In the genomic region with DNA sequence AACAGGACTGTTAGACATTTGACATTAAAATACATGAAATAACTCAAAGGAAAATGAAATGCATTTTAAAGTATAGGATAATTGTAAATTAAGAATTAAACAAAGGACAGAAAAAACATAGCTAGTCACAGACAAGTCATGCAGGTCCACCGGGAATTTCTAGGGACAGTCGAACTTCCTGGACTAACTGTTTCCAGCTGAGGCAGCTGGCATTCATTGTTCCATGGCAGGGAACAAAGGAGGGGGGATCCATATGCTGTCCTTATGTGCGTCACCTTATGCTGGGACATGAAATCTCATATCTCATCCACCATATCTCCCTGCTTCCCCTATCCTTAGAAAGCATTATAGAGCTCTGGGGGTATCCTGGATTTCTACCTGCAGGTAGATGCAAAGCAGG, we compare ENCODE assay signal across 31 mouse cellular contexts. TPM values are rescaled to one million over a fixed set of nuclear protein-coding genes. Genes with fewer than 3 reads are reported as not detected.
A peak's percentile ranks its signal among the peaks of the same experiment; 100 is the strongest.
DNase-seq lines count a peak whose midpoint lies in the region; ATAC-seq and TF ChIP-seq lines count a peak whose summit lies in the region.
"Had no signal": no experiment of that assay in that cellular context is flagged by ENCODE, and none has a peak within 500 bp of the region (broad histone marks: within the 10 kb centered on the region; RNA-seq: fewer than 3 reads in every experiment).

No protein-coding gene starts in this region.

- TF ChIP-seq CTCF in hindbrain, postnatal 0 days (IDR thresholded peaks at IDR 0.05; ENCODE audit: low read depth), result no peak

- 44% methylated on average over 3 of the region's 3 CpGs for WGBS in hindbrain, postnatal 0 days
- WGBS in hindbrain, embryonic 16.5 days, result 29% methylated on average over 3 of the region's 3 CpGs
- WGBS in embryonic facial prominence, embryonic 11.5 days, result 16% methylated on average over 3 of the region's 3 CpGs
- WGBS in limb, embryonic 14.5 days, result 20% methylated on average over 3 of the region's 3 CpGs

- no peak for ATAC-seq in hindbrain, postnatal 0 days
- ATAC-seq in hindbrain, embryonic 16.5 days, result no peak
- no peak for ATAC-seq in embryonic facial prominence, embryonic 11.5 days (replicated peaks; ENCODE audit: insufficient number of reproducible peaks, low FRiP score, low TSS enrichment, low read depth)
- ATAC-seq in limb, embryonic 14.5 days (ENCODE audit: low FRiP score, low read depth), result no peak
- ATAC-seq: CD4-positive, CD25-positive, alpha-beta regulatory T cell, adult 4 months; forebrain, embryonic 16.5 days; inflammation-experienced regulatory T-cells, adult 6 months; liver, embryonic 12.5 days had no signal

- no peaks in the 10 kb centered on the region for H3K36me3 ChIP-seq in hindbrain, postnatal 0 days (ENCODE audit: insufficient read depth, low read length)
- no peaks in the 10 kb centered on the region for H3K36me3 ChIP-seq in hindbrain, embryonic 16.5 days (ENCODE audit: control insufficient read depth, insufficient read depth, low read length)
- no peaks in the 10 kb centered on the region for H3K36me3 ChIP-seq in embryonic facial prominence, embryonic 11.5 days (replicated peaks; ENCODE audit: control insufficient read depth, insufficient read depth, low read depth, low read length)
- H3K36me3 ChIP-seq in limb, embryonic 14.5 days (ENCODE audit: control insufficient read depth, insufficient read depth, low read length), result no peaks in the 10 kb centered on the region
- H3K36me3 ChIP-seq: liver, embryonic 12.5 days; stomach, embryonic 15.5 days had no signal

- H3K9me3 ChIP-seq in hindbrain, postnatal 0 days (ENCODE audit: low read length), result no peaks in the 10 kb centered on the region
- H3K9me3 ChIP-seq in hindbrain, embryonic 16.5 days (ENCODE audit: control insufficient read depth, low read length), result no peaks in the 10 kb centered on the region
- H3K9me3 ChIP-seq in embryonic facial prominence, embryonic 11.5 days (replicated peaks; ENCODE audit: control insufficient read depth, low read length), result no peaks in the 10 kb centered on the region
- H3K9me3 ChIP-seq in limb, embryonic 14.5 days (ENCODE audit: control insufficient read depth, low read length), result no peaks in the 10 kb centered on the region
- H3K9me3 ChIP-seq: liver, embryonic 12.5 days; stomach, embryonic 15.5 days had no signal

- no peaks in the 10 kb centered on the region for H3K4me1 ChIP-seq in hindbrain, postnatal 0 days (ENCODE audit: insufficient read depth, low read length)
- no peaks in the 10 kb centered on the region for H3K4me1 ChIP-seq in hindbrain, embryonic 16.5 days (ENCODE audit: control insufficient read depth, insufficient read depth, low read depth, low read length)
- no peaks in the 10 kb centered on the region for H3K4me1 ChIP-seq in embryonic facial prominence, embryonic 11.5 days (ENCODE audit: control insufficient read depth, insufficient read depth, low read length)
- peaks cover 5% of the 10 kb centered on the region; the same call in 1 of the 2 replicates for H3K4me1 ChIP-seq in limb, embryonic 14.5 days (ENCODE audit: control insufficient read depth, insufficient read depth, low read length)
- H3K4me1 ChIP-seq: liver, embryonic 12.5 days; stomach, embryonic 15.5 days had no signal

- no peak overlapping the region for H3K4me2 ChIP-seq in hindbrain, postnatal 0 days (ENCODE audit: low read depth, low read length)
- no peak overlapping the region for H3K4me2 ChIP-seq in hindbrain, embryonic 16.5 days (ENCODE audit: low read length)
- H3K4me2 ChIP-seq in embryonic facial prominence, embryonic 11.5 days (ENCODE audit: low read depth, low read length), result no peak overlapping the region
- no peak overlapping the region for H3K4me2 ChIP-seq in limb, embryonic 14.5 days (replicated peaks; ENCODE audit: low read depth, low read length, severe bottlenecking)
- H3K4me2 ChIP-seq: liver, embryonic 12.5 days; stomach, embryonic 15.5 days had no signal

- no peak overlapping the region for H3K4me3 ChIP-seq in hindbrain, postnatal 0 days (ENCODE audit: low read length)
- H3K4me3 ChIP-seq in hindbrain, embryonic 16.5 days (ENCODE audit: low read length), result no peak overlapping the region
- no peak overlapping the region for H3K4me3 ChIP-seq in embryonic facial prominence, embryonic 11.5 days (ENCODE audit: low read depth, low read length)
- H3K4me3 ChIP-seq in limb, embryonic 14.5 days (replicated peaks; ENCODE audit: low read length), result no peak overlapping the region
- H3K4me3 ChIP-seq: heart, adult 2 months; left cerebral cortex, adult 2 months; liver, embryonic 12.5 days; stomach, embryonic 15.5 days had no signal

- TF ChIP-seq POLR2A in limb, embryonic 14.5 days (IDR thresholded peaks at IDR 0.05; ENCODE audit: borderline replicate concordance, extremely low read depth, insufficient read depth, insufficient read length), result no peak

- peak; percentile 17 for DNase-seq in hindbrain, postnatal 0 days (ENCODE audit: low spot score)
- DNase-seq in embryo, embryonic 10 days (ENCODE audit: low spot score), result peak; percentile 71
- DNase-seq in embryonic facial prominence, embryonic 11.5 days (ENCODE audit: low spot score), result peak; percentile 71
- DNase-seq in limb, embryonic 14.5 days (ENCODE audit: low spot score), result peak; percentile 52
- DNase-seq in right cerebral cortex, postnatal 10 days (ENCODE audit: low spot score in 2 of 2), result no peak
- DNase-seq in kidney, adult 11 months, result no peak
- DNase-seq in thymus, postnatal 14 days, result no peak
- DNase-seq: adrenal gland, postnatal 25 days; cerebellum, adult 11 months; cerebellum, adult 9-11 months; gastrocnemius, postnatal 36 days; heart, adult 2 months; kidney, adult 2 months; layer of hippocampus, adult 9-11 months; left cerebral cortex, postnatal 4 days; lung, adult 18-20 months; right cerebral cortex, postnatal 4 days; thymus, postnatal 36 days had no signal

- H3K27ac ChIP-seq in hindbrain, postnatal 0 days, result no peak overlapping the region
- H3K27ac ChIP-seq in hindbrain, embryonic 16.5 days (ENCODE audit: low read depth, low read length), result no peak overlapping the region
- H3K27ac ChIP-seq in embryonic facial prominence, embryonic 11.5 days (replicated peaks; ENCODE audit: low read depth, low read length), result no peak overlapping the region
- H3K27ac ChIP-seq in limb, embryonic 14.5 days (replicated peaks; ENCODE audit: low read depth, low read length), result no peak overlapping the region
- H3K27ac ChIP-seq: heart, adult 2 months; kidney, postnatal 0 days; left cerebral cortex, adult 2 months; liver, embryonic 12.5 days; stomach, embryonic 15.5 days had no signal

- H3K9ac ChIP-seq in hindbrain, postnatal 0 days (replicated peaks; ENCODE audit: low read length), result no peak overlapping the region
- H3K9ac ChIP-seq in hindbrain, embryonic 16.5 days (ENCODE audit: low read depth, low read length), result no peak overlapping the region
- no peak overlapping the region for H3K9ac ChIP-seq in embryonic facial prominence, embryonic 11.5 days (replicated peaks; ENCODE audit: low read length)
- H3K9ac ChIP-seq in limb, embryonic 14.5 days (ENCODE audit: low read depth, low read length, severe bottlenecking), result no peak overlapping the region
- H3K9ac ChIP-seq: liver, embryonic 12.5 days; stomach, embryonic 15.5 days had no signal

- no peaks in the 10 kb centered on the region for H3K27me3 ChIP-seq in hindbrain, postnatal 0 days (ENCODE audit: insufficient read depth, low read length)
- H3K27me3 ChIP-seq in hindbrain, embryonic 16.5 days (replicated peaks; ENCODE audit: control insufficient read depth, insufficient read depth, low read length), result no peaks in the 10 kb centered on the region
- no peaks in the 10 kb centered on the region for H3K27me3 ChIP-seq in embryonic facial prominence, embryonic 11.5 days (ENCODE audit: control insufficient read depth, insufficient read depth, low read length)
- H3K27me3 ChIP-seq in limb, embryonic 14.5 days (ENCODE audit: control insufficient read depth, insufficient read depth, low read length), result no peaks in the 10 kb centered on the region
- H3K27me3 ChIP-seq: liver, embryonic 12.5 days; stomach, embryonic 15.5 days had no signal

RNA-seq across cellular contexts. Expression of a gene that starts 59.7 kb away (rescaled TPM):
- 0.16 and 0.40 TPM in 2 replicates for total RNA-seq in hindbrain, postnatal 0 days (2014; rRNA removed)
- 0.25 and 0.39 TPM in 2 replicates for polyA plus RNA-seq in hindbrain, postnatal 0 days (2015; fragmentation: Nextera tagmentation; extraction: Ambion mirVana)
- polyA plus RNA-seq in hindbrain, embryonic 16.5 days (2015; fragmentation: Nextera tagmentation; extraction: Ambion mirVana), result 0.78 and 1.5 TPM in 2 replicates
- polyA plus RNA-seq in embryonic facial prominence, embryonic 11.5 days (2014; fragmentation: Nextera tagmentation; extraction: Ambion mirVana), result 20.1 and 24.5 TPM in 2 replicates
- 13.0 and 15.7 TPM in 2 replicates for polyA plus RNA-seq in limb, embryonic 14.5 days (2012; rRNA removed)
- polyA plus RNA-seq in limb, embryonic 14.5 days (2014; fragmentation: Nextera tagmentation; extraction: Ambion mirVana), result 14.7 and 17.4 TPM in 2 replicates
- total RNA-seq: adrenal gland, postnatal 25 days; common myeloid progenitor, adult 5-6 weeks; gastrocnemius, adult 18-20 months; gastrocnemius, postnatal 36 days; heart, adult 2 months; heart, postnatal 25 days; left cerebral cortex, adult 2 months; left cerebral cortex, postnatal 4 days; megakaryocyte, adult 5-6 weeks; monocyte, adult 5-6 weeks had no signal
- polyA plus RNA-seq: CD4-positive, CD25-positive, alpha-beta regulatory T cell, adult 4 months; heart, adult 2 months; inflammation-experienced regulatory T-cells, adult 6 months; kidney, adult 2 months had no signal

Comparison
In these comparisons a context has a peak if more than half of its experiments do, and no peak if none do; other contexts are left out.
1. DNase-seq: peak in hindbrain, postnatal 0 days (single experiment), embryo, embryonic 10 days (single experiment), embryonic facial prominence, embryonic 11.5 days (single experiment) and limb, embryonic 14.5 days (single experiment); none in right cerebral cortex, postnatal 10 days (0 of 2), kidney, adult 11 months (single experiment) and thymus, postnatal 14 days (single experiment).